Mouse (Mus musculus) liver, adult 2 months (tissue): ENCODE results near the gene Tgfa. TPM values are rescaled to one million over a fixed set of nuclear protein-coding genes. Genes with fewer than 3 reads are reported as not detected.

Experiments used
- DNase-seq: peaks from one replicate; pipeline ENCODE4 v3.0.0-alpha.2; 2011; ENCODE audit warnings: low read depth, low spot score; ENCODE audit errors: extremely low read depth
- H3K27ac ChIP-seq: fragments of 200-500 bp; replicated peaks from 2 replicates; pipeline ENCODE4 v1.5.1; 2012; ENCODE audit warnings: low read depth, mild to moderate bottlenecking, control low read depth, inconsistent platforms, low read length; ENCODE audit not compliant: insufficient read depth
- H3K27me3 ChIP-seq: fragments of 200-500 bp; 2 replicates; pipeline ENCODE4 v1.6.1; 2012; ENCODE audit warnings: mild to moderate bottlenecking, moderate library complexity, low read length, inconsistent platforms; ENCODE audit not compliant: control insufficient read depth, insufficient read depth
- H3K36me3 ChIP-seq: fragments of 200-500 bp; 2 replicates; pipeline ENCODE4 v1.6.1; 2012; ENCODE audit warnings: low read length, inconsistent platforms; ENCODE audit not compliant: control insufficient read depth, insufficient read depth
- H3K4me1 ChIP-seq: fragments of 200-500 bp; 2 replicates; pipeline ENCODE4 v1.6.1; 2011; ENCODE audit warnings: low read length; ENCODE audit not compliant: control insufficient read depth, insufficient read depth
- H3K4me3 ChIP-seq: fragments of 200-500 bp; 2 replicates; pipeline ENCODE4 v1.5.1; 2011; ENCODE audit warnings: low read depth, mild to moderate bottlenecking, control low read depth, low read length, moderate library complexity; ENCODE audit not compliant: insufficient read depth
- H3K79me2 ChIP-seq: fragments of 200-500 bp; 2 replicates; pipeline ENCODE4 v1.6.1; 2012; ENCODE audit warnings: inconsistent platforms, mild to moderate bottlenecking, low read length, moderate library complexity; ENCODE audit not compliant: control insufficient read depth, insufficient read depth
- H3K9ac ChIP-seq: fragments of 200-500 bp; 2 replicates; pipeline ENCODE4 v1.6.1; 2012; ENCODE audit warnings: low read depth, mild to moderate bottlenecking, control low read depth, inconsistent platforms, low read length
- CTCF ChIP-seq: fragments of 200-500 bp; IDR thresholded peaks from 2 replicates; pipeline ENCODE4 v1.5.1; 2011; ENCODE audit warnings: low read depth, low read length, control low read depth
- POLR2A ChIP-seq: fragments of 200-500 bp; IDR thresholded peaks from 2 replicates; pipeline ENCODE4 v1.6.1; 2011; ENCODE audit warnings: low read length, control low read depth; ENCODE audit not compliant: insufficient read depth; ENCODE audit errors: extremely low read depth
- WGBS: fragments of 180-500 bp; shearing (Covaris S2); methylation state at CpG from one replicate; pipeline ENCODE4 v1.1.7; 2018; 5-methylcytosine and 5-hydroxymethylcytosine counted together
- polyA plus RNA-seq: library from polyadenylated mRNA; depleted of rRNA; stranded (reverse); fragments of >200 nt; gene quantifications from 2 replicates; pipeline ENCODE4 v1.2.3, GENCODE M21; 2012
- total RNA-seq: library from RNA; depleted of rRNA; stranded (reverse); fragments of >200 nt; gene quantifications from 2 replicates; pipeline ENCODE4 v1.2.3, GENCODE M21; 2014

The Tgfa gene
- total and polyA plus RNA-seq, 2 experiments: 6.3 to 13.3 TPM

- no peaks in the 10 kb centered on the region for H3K27me3 ChIP-seq
- WGBS: 96% methylated on average over 9 of the region's 9 CpGs
- TF ChIP-seq POLR2A (no peak), CTCF (no peak)
- H3K27ac ChIP-seq: no peak overlapping the region
- H3K79me2 ChIP-seq: peaks cover 8% of the 10 kb centered on the region; the same call in 1 of the 2 replicates
- DNase-seq: no peak
- H3K36me3 ChIP-seq: no peaks in the 10 kb centered on the region
- H3K4me3 ChIP-seq: no peak overlapping the region
- no peaks in the 10 kb centered on the region for H3K4me1 ChIP-seq
- H3K9ac ChIP-seq: no peak overlapping the region
Measured at GRCm38 (mm10) chr6:86255899-86256298, 60.9 kb downstream of the Tgfa start.

GRCm38 (mm10) chr6:86259242-86259641, 64.2 kb downstream of the Tgfa start:
- Histone ChIP-seq H3K9ac (no peak overlapping the region), H3K4me3 (no peak overlapping the region), H3K36me3 (no peaks in the 10 kb centered on the region), H3K27me3 (no peaks in the 10 kb centered on the region), H3K79me2 (peaks cover 2% of the 10 kb centered on the region; the same call in 1 of the 2 replicates), H3K4me1 (no peaks in the 10 kb centered on the region), H3K27ac (no peak overlapping the region)
- no peak for DNase-seq
- TF ChIP-seq CTCF (no peak), POLR2A (no peak)
- 81% methylated on average over 6 of the region's 6 CpGs for WGBS

DNA sequence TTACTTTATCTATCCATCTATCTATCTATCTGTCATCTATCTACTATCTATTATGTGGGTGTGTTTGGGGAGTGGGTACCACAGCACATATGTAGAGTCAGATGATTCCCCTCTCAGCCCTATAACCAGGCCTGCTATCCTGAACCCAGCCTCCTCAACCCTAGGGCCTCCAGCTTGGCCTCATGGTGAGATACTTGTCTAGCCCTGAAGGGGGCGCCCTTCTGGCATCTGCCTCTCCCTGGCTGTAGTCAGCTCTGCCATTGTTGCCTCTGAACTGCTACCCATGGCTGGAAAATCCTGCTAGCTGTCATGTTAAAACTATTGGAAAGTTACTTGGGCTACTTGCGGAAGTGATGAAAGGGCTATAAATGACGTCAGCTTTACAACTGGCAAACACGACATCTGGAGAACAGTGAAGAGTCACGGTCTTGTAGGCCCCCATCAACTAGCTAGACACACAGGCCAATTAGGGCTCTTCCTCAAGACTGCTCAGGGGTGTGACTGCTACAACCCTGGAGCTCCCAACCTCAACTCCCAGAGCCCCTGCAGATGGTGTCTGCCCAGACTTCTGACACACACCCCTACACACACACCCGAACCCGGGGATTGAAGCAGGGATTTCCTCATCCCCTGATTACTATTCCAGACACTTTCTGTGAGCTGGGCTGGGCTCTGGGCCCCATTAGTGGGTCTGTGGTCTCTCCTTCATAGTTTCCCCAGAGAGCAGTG, 65.5 kb downstream of the Tgfa start:
- H3K4me1 ChIP-seq: no peaks in the 10 kb centered on the region
- no peaks in the 10 kb centered on the region for H3K27me3 ChIP-seq
- H3K4me3 ChIP-seq: no peak overlapping the region
- no peak for TF ChIP-seq POLR2A
- peak; percentile 43 for TF ChIP-seq CTCF
- H3K79me2 ChIP-seq: peaks cover under 1% of the 10 kb centered on the region; the same call in 1 of the 2 replicates
- no peak overlapping the region for H3K27ac ChIP-seq
- H3K9ac ChIP-seq: no peak overlapping the region
- no peaks in the 10 kb centered on the region for H3K36me3 ChIP-seq
- no peak for DNase-seq
- 84% methylated on average over 7 of the region's 7 CpGs for WGBS

GRCm38 (mm10) chr6:86266786-86267185, 71.8 kb downstream of the Tgfa start:
- no peaks in the 10 kb centered on the region for H3K4me1 ChIP-seq
- DNase-seq: peak; percentile 67
- WGBS: 47% methylated on average over 5 of the region's 5 CpGs
- H3K79me2 ChIP-seq: no peaks in the 10 kb centered on the region
- H3K36me3 ChIP-seq: peaks cover 2% of the 10 kb centered on the region; the same call in 1 of the 2 replicates
- no peak overlapping the region for H3K9ac ChIP-seq
- no peak overlapping the region for H3K4me3 ChIP-seq
- H3K27ac ChIP-seq: no peak overlapping the region
- no peak for TF ChIP-seq POLR2A
- no peak for TF ChIP-seq CTCF
- H3K27me3 ChIP-seq: no peaks in the 10 kb centered on the region

DNA sequence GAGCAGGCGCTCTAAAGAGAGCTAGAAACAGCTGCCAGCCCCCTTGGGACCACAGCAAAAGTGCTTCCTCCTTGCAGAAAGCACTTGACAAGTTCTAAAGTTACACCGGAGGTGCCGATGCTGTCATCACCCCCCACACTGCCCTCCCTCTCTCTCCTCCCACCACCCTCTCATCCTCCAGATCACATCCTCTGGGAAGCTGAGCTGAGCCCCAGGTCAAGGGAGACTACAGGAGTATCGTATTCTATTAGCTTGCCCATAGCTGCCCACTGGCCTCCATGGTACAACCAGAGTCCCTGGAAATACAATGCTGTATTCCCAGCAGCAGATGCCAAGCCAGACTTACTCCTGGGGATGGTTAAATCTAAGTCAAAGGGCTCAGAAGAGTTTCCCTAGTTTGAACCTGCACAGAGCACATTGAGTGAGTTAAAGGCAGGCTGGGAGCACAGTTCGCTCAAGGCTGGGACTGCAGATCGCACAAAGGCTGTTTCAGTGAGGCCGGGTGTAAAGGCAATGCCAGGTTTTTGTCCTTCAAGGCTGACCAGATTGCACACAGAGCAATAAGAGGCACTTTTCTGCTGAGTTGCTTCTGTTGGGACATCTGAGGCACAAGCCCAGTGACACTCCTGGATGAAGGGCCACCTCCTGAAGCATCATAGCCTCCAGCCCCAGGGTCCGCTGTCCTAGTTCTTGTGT, 75.5 kb downstream of the Tgfa start:
- Histone ChIP-seq H3K9ac (no peak overlapping the region), H3K4me1 (no peaks in the 10 kb centered on the region), H3K27ac (no peak overlapping the region), H3K79me2 (no peaks in the 10 kb centered on the region), H3K27me3 (no peaks in the 10 kb centered on the region), H3K36me3 (peaks cover 5% of the 10 kb centered on the region; the same call in 1 of the 2 replicates), H3K4me3 (no peak overlapping the region)
- DNase-seq: no peak
- WGBS: 90% methylated on average over 8 of the region's 8 CpGs
- TF ChIP-seq POLR2A (no peak), CTCF (no peak)

DNA sequence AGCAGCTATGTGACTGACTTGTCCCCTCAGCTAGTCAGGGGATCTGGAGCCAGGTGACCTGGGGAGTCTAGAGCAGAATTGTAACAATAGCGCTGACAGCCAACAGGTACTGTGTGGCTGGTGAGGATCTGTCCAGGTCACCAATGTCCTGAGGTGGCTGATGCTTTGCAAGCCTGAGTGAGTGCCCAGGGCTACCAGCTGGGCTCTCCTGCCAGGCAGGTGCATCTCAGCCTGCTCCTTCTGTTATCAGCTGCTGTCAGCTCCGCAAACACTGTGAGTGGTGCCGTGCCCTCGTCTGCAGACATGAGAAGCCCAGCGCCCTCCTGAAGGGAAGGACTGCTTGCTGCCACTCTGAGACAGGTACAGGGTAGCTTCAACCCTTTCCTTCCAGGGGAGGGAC, 76.1 kb downstream of the Tgfa start:
- Histone ChIP-seq H3K27ac (no peak overlapping the region), H3K36me3 (peaks cover 5% of the 10 kb centered on the region; the same call in 1 of the 2 replicates), H3K4me1 (no peaks in the 10 kb centered on the region), H3K9ac (no peak overlapping the region), H3K4me3 (no peak overlapping the region), H3K27me3 (no peaks in the 10 kb centered on the region), H3K79me2 (no peaks in the 10 kb centered on the region)
- WGBS: over 99% methylated on average over 5 of the region's 5 CpGs
- TF ChIP-seq POLR2A (no peak), CTCF (no peak)
- DNase-seq: no peak
